Mouse (Mus musculus): ENCODE data around the gene Olfr750. TPM values are rescaled to one million over a fixed set of nuclear protein-coding genes. Genes with fewer than 3 reads are reported as not detected.

Gene Olfr750
- polyA plus RNA-seq (2012; rRNA removed; ENCODE audit: low replicate concordance) = not detected in 2 replicates

DNA sequence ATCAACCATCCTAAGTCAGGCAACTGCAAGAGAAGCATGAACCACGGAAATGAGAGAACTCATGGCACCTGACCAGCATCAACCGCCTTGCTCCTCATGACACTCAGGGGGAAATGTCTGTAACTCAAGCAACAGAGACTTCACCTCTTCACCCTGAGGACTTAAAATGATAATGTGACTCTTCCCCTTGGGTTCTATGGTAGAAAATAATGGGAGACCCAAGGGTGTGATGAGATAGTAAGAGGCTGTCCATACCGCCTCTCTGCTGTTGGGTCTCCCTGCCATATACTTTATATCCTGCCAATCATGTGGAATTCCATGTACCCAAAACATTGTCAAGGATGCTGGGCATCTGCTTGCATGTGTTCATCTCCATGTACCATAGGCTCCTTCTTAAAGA lies at the start of gene Olfr750:
Olfr750 (minus strand) TSS at position 101 of the 400 bp plus-strand sequence.

DNA sequence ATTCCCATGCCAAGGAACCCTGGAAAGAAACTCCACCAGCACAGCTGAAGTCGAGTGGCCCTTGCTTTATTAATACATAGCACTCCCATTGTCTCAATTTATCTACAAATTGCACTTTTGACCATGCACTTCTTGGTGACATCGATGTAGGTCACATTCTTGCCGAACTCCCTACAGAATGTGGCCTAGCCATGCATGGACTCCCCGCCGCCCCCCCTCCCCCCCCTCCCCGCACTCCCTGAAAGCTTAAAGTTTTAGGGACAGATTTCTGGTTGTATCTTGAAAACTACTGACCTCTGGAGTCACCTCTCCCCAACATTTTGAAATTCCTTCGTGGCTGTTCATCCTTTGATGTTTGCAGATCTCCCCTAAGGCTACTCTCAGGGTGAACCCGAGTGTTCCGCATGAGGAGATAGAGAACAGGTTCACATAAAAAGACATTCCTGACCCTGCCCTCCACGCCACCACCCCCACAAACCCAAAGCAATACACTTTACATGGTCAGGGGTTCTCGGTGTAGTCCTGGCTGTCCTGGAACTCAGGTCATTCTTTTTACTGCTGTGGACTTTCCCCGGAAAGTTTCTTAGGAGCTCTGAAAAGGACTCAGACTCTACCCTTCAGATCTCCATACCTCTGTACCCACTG lies 39.8 kb upstream of the Olfr750 start, which contains the start of gene Eddm3b:
Eddm3b (plus strand) TSS at position 511 of the 645 bp plus-strand sequence.

DNA sequence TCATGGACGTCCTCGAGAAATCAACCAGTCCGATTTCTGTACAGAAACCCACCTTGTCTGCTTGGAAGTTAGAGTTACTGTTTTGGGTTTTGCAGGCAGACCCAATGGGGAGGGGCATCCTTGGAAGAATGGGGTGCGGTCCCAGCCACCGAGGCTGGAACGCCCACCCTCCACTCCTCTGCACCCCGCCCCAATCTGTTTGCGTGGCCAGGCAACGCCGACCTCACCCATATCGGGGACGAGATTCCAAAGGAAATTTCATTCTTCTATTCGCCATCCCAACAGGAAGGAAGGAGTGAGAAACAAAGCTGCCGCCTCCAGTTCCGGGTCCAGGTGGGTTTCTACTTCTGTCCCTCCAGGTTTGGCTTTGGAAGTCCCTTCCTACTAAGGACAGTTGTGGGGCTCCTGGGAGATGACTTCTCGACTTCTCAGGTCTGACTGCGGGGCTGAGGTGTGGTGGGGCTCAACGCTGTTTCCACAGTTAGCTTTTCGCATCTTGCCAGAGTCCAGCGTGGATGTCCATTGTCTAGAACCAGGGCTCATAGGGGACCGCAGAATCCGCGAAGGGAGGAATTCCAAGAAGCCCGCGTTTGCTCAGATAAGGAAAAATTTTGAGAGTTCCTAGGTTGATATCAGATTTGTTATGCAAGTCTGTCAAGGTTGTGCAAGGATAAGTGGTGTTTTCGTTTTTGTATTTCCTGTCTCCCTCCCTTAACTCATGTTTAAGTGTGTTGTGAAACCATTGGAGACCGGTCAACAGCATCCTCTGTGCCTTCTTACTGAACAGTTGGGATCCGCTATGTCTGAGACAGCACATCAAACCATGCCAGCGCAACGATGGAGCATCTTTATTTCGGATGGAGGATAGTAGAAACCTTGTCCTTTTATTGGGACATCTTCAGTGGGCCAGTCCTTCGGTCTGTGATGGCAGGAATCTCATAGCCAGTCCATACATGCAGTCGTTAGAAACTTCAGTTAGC lies 17.0 kb upstream of the Olfr750 start, which contains the start of the genes Rnase4 and Ang:
Rnase4 (plus strand) TSS at position 157 of the 980 bp plus-strand sequence.
Ang (plus strand) TSS at position 230 of the 980 bp plus-strand sequence.

DNA sequence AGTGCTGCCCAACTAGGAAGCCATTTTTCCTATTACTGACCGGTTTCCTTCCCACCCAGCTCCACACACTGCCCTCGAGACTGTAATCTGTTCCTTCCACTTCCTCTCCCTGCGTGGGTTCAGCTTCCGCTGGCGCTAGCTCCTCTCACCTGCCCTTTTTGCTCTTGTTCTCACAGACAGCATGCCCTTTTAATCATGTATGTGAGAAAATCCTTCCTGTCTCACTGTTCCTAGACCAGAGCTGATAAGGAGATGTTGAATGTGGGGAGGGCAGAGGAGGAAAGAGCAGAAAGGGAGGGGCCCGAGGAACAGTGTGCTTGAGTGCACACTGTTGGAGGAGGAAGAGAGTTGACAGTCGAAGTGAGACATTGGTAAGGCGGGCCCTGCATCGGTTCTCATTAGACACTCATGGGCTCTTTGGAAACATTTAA lies 16.8 kb downstream of the Olfr750 start, which contains the start of gene Rnase12:
Rnase12 (minus strand) TSS at position 261 of the 431 bp plus-strand sequence.

DNA sequence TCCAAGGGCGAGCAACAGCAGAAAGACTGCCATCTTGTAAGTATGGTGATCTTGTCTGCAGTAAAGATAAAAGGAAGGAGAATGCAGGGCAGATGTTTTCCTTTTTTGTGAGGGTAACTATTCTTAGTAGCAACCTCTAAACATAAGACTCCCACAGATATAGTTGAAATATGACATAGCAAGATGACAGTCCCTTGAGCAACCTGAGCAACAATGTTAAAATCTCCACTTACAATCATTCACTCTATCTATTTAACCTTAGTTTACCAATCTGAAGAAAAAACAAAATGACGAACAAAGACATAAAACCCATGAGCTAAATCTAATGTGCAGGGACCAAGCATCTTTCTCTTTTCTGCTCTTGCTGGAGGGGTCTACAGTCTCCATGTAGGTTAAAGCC lies 24.2 kb downstream of the Olfr750 start, which contains the start of gene Rnase11:
Rnase11 (minus strand) TSS at position 101 of the 400 bp plus-strand sequence.

DNA sequence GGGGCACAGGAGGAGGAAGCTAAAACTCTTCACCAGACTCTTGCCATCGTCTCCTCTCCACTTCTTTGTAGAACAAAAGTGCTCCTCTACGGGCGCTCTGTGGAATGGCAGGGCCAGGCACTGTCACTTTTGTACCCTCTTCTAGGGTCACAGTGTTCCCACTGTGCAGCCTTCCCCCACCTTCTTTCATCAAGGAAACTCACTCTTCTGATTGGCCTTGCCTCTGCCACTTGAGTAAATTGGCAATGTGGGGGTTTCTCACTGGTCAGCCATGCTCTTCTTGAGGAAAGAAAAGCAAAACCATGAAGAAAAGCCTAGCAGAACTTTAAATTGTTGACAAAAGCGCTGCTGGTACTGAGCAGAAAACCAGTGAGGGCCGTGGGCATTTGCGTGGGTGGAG lies 32.5 kb downstream of the Olfr750 start, which contains the start of gene Rnase9:
Rnase9 (minus strand) TSS at position 101 of the 400 bp plus-strand sequence.

Other genes with a start within 250 kb of the Olfr750 start
- 42.1 and 45.4 TPM in 2 replicates for gene Tep1, start 203.9 kb downstream of the Olfr750 start, polyA plus RNA-seq (2012; rRNA removed; ENCODE audit: low replicate concordance)
- 1.4 and 5.6 TPM in 2 replicates for gene Klhl33, start 176.9 kb downstream of the Olfr750 start, polyA plus RNA-seq (2012; rRNA removed; ENCODE audit: low replicate concordance)
- 96.7 and 170 TPM in 2 replicates for gene Osgep, start 149.5 kb downstream of the Olfr750 start, polyA plus RNA-seq (2012; rRNA removed; ENCODE audit: low replicate concordance)
- gene Apex1, start 149.5 kb downstream of the Olfr750 start, polyA plus RNA-seq (2012; rRNA removed; ENCODE audit: low replicate concordance) = 50.6 and 81.1 TPM in 2 replicates
- 98.7 and 110 TPM in 2 replicates for gene Pip4p1, start 143.6 kb downstream of the Olfr750 start, polyA plus RNA-seq (2012; rRNA removed; ENCODE audit: low replicate concordance)
- gene Pnp, start 143.4 kb downstream of the Olfr750 start, polyA plus RNA-seq (2012; rRNA removed; ENCODE audit: low replicate concordance) = 65.9 and 76.6 TPM in 2 replicates
- 54.4 and 76.0 TPM in 2 replicates for gene Gm49342, start 129.9 kb downstream of the Olfr750 start, polyA plus RNA-seq (2012; rRNA removed; ENCODE audit: low replicate concordance)
- 2.7 and 4.3 TPM in 2 replicates for gene Pnp2, start 118.4 kb downstream of the Olfr750 start, polyA plus RNA-seq (2012; rRNA removed; ENCODE audit: low replicate concordance)
- 0.47 and 0.87 TPM in 2 replicates for gene Rnase10, start 66.7 kb downstream of the Olfr750 start, polyA plus RNA-seq (2012; rRNA removed; ENCODE audit: low replicate concordance)
- gene Rnase9, start 32.6 kb downstream of the Olfr750 start, polyA plus RNA-seq (2012; rRNA removed; ENCODE audit: low replicate concordance) = 0.10 and 0.30 TPM in 2 replicates
- gene Rnase11, start 24.3 kb downstream of the Olfr750 start, polyA plus RNA-seq (2012; rRNA removed; ENCODE audit: low replicate concordance) = not detected in 2 replicates
- gene Rnase12, start 16.8 kb downstream of the Olfr750 start, polyA plus RNA-seq (2012; rRNA removed; ENCODE audit: low replicate concordance) = 0.72 TPM in 1 of 2 replicates, not detected in the other
- 351 and 371 TPM in 2 replicates for gene Rnase4, start 16.6 kb upstream of the Olfr750 start, polyA plus RNA-seq (2012; rRNA removed; ENCODE audit: low replicate concordance)
- gene Ang, start 16.7 kb upstream of the Olfr750 start, polyA plus RNA-seq (2012; rRNA removed; ENCODE audit: low replicate concordance) = 28.9 and 32.3 TPM in 2 replicates
- not detected in 2 replicates for gene Eddm3b, start 40.0 kb upstream of the Olfr750 start, polyA plus RNA-seq (2012; rRNA removed; ENCODE audit: low replicate concordance)
- 8.0 and 12.6 TPM in 2 replicates for gene Rnase6, start 49.5 kb upstream of the Olfr750 start, polyA plus RNA-seq (2012; rRNA removed; ENCODE audit: low replicate concordance)
- 0.24 and 3.5 TPM in 2 replicates for gene Rnase1, start 72.3 kb upstream of the Olfr750 start, polyA plus RNA-seq (2012; rRNA removed; ENCODE audit: low replicate concordance)
- not detected in 2 replicates for gene Rnase2b, start 87.8 kb upstream of the Olfr750 start, polyA plus RNA-seq (2012; rRNA removed; ENCODE audit: low replicate concordance)
- gene Ang2, start 124.7 kb upstream of the Olfr750 start, polyA plus RNA-seq (2012; rRNA removed; ENCODE audit: low replicate concordance) = not detected in 2 replicates
- gene Ear14, start 129.0 kb upstream of the Olfr750 start, polyA plus RNA-seq (2012; rRNA removed; ENCODE audit: low replicate concordance) = not detected in 2 replicates
- gene Rnase2a, start 181.7 kb upstream of the Olfr750 start, polyA plus RNA-seq (2012; rRNA removed; ENCODE audit: low replicate concordance) = 0.21 and 14.8 TPM in 2 replicates